Mouse (Mus musculus): ENCODE results near the gene Tubgcp6. TPM values are rescaled to one million over a fixed set of nuclear protein-coding genes. Genes with fewer than 3 reads are reported as not detected.

Gene Tubgcp6
- polyA plus RNA-seq, 1 experiment from 2014 or later: 28.6 TPM

DNA sequence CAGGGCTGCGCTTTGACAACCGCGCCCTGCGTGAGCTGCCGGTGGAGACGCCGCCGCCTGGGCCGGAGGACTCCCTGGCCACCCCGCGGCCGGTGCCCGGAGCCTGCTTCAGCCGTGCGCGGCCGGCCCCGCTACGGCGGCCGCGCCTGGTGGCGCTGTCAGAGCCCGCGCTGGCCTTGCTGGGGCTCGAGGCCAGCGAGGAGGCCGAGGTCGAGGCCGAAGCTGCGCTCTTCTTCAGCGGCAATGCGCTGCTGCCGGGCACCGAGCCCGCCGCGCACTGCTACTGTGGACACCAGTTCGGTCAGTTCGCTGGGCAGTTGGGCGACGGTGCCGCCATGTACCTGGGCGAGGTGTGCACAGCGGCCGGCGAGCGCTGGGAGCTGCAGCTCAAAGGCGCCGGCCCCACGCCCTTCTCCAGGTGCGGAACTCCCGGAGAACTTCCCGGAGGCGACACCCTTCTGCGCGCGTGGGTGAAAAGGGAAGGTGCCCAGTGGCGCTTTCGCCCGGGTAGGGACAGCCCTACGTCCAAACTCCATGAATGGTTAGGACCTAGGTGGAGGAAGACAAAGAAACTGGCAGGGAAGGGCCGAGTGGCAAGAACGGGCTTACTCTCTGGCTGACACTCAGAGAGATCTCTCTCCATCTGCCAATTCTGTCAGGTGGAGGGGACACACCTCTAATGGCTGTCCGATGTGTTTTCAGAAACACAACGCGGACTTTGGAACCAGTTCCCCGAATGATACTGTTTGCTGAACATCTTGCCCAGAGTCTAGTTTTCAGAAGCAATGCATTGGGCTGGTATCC lies 33.5 kb downstream of the Tubgcp6 start:
- H3K36me3 ChIP-seq: peaks cover 54% of the 10 kb centered on the region
- H3K27ac ChIP-seq: peak overlapping the region; percentile 89
- no peaks in the 10 kb centered on the region for H3K9me3 ChIP-seq (replicated peaks)
- WGBS: 4% methylated on average over 68 of the region's 68 CpGs
- H3K4me1 ChIP-seq: peaks cover 26% of the 10 kb centered on the region
- peak overlapping the region; percentile 92 for H3K4me3 ChIP-seq
- no peak for DNase-seq (ENCODE audit: low spot score)
- H3K27me3 ChIP-seq (ENCODE audit: low read depth, poor library complexity, severe bottlenecking): no peaks in the 10 kb centered on the region

- WGBS: 3% methylated on average over 38 of the region's 38 CpGs
- peak; percentile 92 for DNase-seq (ENCODE audit: low spot score)
- Histone ChIP-seq H3K9me3 (replicated peaks) (no peaks in the 10 kb centered on the region), H3K27me3 (ENCODE audit: low read depth, poor library complexity, severe bottlenecking) (no peaks in the 10 kb centered on the region), H3K27ac (peak within 1 kb of the TSS; percentile 89), H3K36me3 (peaks cover 54% of the 10 kb centered on the region), H3K4me1 (peaks cover 26% of the 10 kb centered on the region), H3K4me3 (peak within 1 kb of the TSS; percentile 92)
Observed at GRCm38 (mm10) chr15:89088607-89089247, 34.2 kb downstream of the Tubgcp6 start, which contains the start of gene Selenoo. Selenoo (plus strand) TSS chr15:89089084.

GRCm38 (mm10) chr15:89084826-89085225 lies 38.1 kb downstream of the Tubgcp6 start:
- peaks cover 16% of the 10 kb centered on the region for H3K4me1 ChIP-seq
- H3K27me3 ChIP-seq (ENCODE audit: low read depth, poor library complexity, severe bottlenecking): no peaks in the 10 kb centered on the region
- H3K9me3 ChIP-seq (replicated peaks): no peaks in the 10 kb centered on the region
- H3K36me3 ChIP-seq: peaks cover 74% of the 10 kb centered on the region
- no peak for DNase-seq (ENCODE audit: low spot score)
- no peak overlapping the region for H3K4me3 ChIP-seq
- WGBS: 90% methylated on average over 2 of the region's 2 CpGs
- no peak overlapping the region for H3K27ac ChIP-seq

DNA sequence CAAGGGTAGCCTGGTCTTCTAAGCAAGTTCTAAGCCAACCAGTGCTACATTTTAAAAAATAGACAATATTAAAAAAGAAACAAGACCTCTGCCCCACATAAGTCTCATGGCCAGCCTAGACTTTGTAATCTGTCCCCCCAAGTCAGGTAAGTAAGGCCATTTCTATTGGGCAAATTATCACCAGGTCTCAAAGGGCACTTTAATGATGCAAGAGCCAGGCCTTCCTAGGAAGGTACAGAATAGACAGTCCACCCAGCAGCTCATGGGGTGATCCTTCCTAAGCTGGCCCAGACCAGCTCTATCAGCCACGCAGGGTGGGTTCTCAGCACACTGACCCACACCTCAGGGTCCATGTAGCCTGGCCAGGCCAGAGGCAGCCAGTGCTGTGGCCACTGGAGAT lies 39.0 kb downstream of the Tubgcp6 start:
- Histone ChIP-seq H3K4me1 (peaks cover 11% of the 10 kb centered on the region), H3K36me3 (peaks cover 82% of the 10 kb centered on the region), H3K4me3 (no peak overlapping the region), H3K9me3 (replicated peaks) (no peaks in the 10 kb centered on the region), H3K27me3 (ENCODE audit: low read depth, poor library complexity, severe bottlenecking) (no peaks in the 10 kb centered on the region), H3K27ac (no peak overlapping the region)
- WGBS: 90% methylated on average over 1 of the region's 1 CpGs
- DNase-seq (ENCODE audit: low spot score): no peak

DNA sequence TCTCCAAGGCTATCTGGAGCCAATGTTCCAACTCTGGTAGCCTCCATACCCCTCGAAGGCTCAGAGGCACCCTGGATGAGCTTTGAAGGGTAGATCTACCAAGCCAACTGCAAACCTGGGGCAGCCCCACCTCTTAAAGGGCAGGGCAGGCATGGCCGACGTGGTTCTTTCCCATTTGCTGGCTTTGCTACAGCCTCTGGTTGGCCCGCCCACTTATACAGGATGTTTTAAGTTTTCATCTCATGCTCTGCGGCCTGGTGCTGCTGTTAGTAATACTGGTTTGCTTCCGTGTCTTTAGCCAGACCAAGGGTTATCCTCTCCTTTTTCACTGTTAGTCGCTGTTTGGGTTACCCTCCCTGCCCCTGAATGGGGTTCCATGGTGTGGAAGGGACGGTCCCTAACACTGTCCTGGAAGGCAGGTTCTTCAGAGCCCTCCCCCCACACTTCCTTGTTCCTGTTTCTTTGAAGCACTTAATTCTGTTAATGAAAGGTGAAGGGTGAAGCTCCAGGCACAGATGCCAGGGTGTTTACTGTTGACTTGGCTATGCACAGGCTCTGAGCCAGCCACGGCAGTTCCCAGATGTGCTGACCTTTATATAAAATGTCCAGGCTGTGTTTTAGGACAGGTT lies 44.6 kb downstream of the Tubgcp6 start:
- DNase-seq (ENCODE audit: low spot score): peak; percentile 46
- Histone ChIP-seq H3K9me3 (replicated peaks) (no peaks in the 10 kb centered on the region), H3K27ac (peak overlapping the region; percentile 63), H3K27me3 (ENCODE audit: low read depth, poor library complexity, severe bottlenecking) (no peaks in the 10 kb centered on the region), H3K36me3 (peaks cover 44% of the 10 kb centered on the region), H3K4me3 (peak overlapping the region; percentile 16; the same call in 1 of the 2 replicates), H3K4me1 (peaks cover 54% of the 10 kb centered on the region)
- 52% methylated on average over 9 of the region's 9 CpGs for WGBS

- H3K4me3 ChIP-seq: peak overlapping the region; percentile 89
- H3K27ac ChIP-seq: peak overlapping the region; percentile 95
- no peak for DNase-seq (ENCODE audit: low spot score)
- H3K9me3 ChIP-seq (replicated peaks): no peaks in the 10 kb centered on the region
- WGBS: under 1% methylated on average over 36 of the region's 39 CpGs
- peaks cover 23% of the 10 kb centered on the region for H3K36me3 ChIP-seq
- peaks cover 58% of the 10 kb centered on the region for H3K4me1 ChIP-seq
- no peaks in the 10 kb centered on the region for H3K27me3 ChIP-seq (ENCODE audit: low read depth, poor library complexity, severe bottlenecking)
Observed at GRCm38 (mm10) chr15:89076156-89076731, 46.7 kb downstream of the Tubgcp6 start.

DNA sequence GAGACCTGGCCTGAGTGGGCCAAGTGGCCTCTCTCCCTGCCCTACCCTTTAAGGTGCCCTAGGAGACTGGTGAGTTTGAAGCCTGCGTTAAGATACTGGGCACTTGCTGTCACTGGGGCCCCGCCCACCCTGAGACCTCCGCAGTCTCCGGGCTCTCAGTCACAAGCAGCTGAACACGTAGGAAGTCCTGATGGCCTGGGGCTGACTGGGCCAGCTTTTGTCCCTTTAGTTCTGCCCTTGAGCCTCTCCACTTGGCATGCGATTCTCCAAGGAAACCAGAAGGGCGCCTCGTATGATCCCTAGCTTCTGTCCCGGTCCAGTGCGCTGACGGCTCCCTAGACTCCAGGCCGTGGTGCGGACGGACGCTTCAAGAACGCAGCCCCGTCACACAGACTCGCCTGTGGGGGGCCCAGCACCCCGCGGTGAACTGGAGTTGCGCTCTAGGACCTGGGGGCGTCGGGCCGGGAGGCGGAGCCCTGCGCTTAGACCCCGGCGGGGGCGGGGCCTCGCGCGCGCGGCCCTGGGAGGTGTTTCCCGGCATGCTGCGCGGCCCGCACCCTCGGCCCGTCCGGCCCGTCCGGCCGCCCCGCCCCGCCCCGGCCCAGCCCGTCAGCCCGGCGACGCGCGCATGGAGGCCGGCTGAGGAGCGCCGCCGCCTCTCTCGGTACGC lies 47.3 kb downstream of the Tubgcp6 start:
- H3K27me3 ChIP-seq (ENCODE audit: low read depth, poor library complexity, severe bottlenecking): peaks cover 3% of the 10 kb centered on the region; the same call in 1 of the 2 replicates
- under 1% methylated on average over 59 of the region's 59 CpGs for WGBS
- peaks cover 58% of the 10 kb centered on the region for H3K4me1 ChIP-seq
- peak overlapping the region; percentile 89 for H3K4me3 ChIP-seq
- H3K36me3 ChIP-seq: peaks cover 17% of the 10 kb centered on the region; the same call in 1 of the 2 replicates
- peak; percentile 93 for DNase-seq (ENCODE audit: low spot score)
- H3K27ac ChIP-seq: peak overlapping the region; percentile 95
- no peaks in the 10 kb centered on the region for H3K9me3 ChIP-seq (replicated peaks)

DNA sequence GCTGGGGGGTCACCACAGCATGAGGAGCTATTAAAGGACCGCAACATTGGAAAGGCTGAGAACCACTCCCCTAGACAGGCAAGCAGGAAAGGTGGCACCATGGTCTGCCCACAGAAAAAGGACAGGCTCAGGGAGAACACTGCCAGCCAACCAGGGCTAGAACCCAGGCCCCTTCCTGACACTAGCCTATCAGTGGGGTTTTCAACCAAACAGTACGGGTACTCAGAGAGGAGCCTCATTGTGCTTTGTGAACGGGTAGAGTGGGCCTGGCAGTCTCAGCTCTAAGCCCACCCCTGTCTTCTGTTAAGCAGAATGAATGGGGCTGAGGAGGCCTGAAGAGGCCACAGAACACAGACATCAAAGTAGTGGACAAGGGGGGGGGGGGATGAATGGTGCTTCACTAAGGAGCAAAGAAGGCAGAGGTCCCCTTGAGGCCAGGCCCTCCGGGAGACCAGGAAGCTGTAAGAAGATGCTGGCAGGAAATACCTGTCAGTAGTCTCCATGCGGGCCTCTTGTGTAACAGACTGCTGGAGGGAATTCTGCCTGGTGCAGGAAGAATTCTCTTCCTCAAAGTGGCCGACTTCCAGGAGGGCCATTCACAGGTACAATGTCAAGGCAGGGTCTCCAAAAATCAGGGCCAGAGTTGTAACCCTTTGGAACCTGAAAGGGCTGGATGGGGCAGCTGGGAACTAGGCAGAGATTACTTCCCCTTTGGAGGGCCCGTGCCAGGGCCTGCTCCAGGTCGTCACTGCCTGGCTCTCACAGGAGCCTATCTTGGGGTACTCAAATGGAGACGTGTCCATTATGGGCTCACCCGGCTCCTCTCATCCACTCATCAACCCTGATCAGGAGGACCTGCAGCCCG lies 48.1 kb downstream of the Tubgcp6 start, which contains the start of gene Trabd:
Gene Trabd (plus strand): TSS at position 512 of the 865 bp plus-strand sequence.
- peaks cover 11% of the 10 kb centered on the region; the same call in 1 of the 2 replicates for H3K36me3 ChIP-seq
- peak within 1 kb of the TSS; percentile 89 for H3K4me3 ChIP-seq
- 25% methylated on average over 11 of the region's 11 CpGs for WGBS
- H3K9me3 ChIP-seq (replicated peaks): no peaks in the 10 kb centered on the region
- H3K27ac ChIP-seq: peak within 1 kb of the TSS; percentile 95
- no peak for DNase-seq (ENCODE audit: low spot score)
- peaks cover 11% of the 10 kb centered on the region for H3K27me3 ChIP-seq (ENCODE audit: low read depth, poor library complexity, severe bottlenecking)
- peaks cover 58% of the 10 kb centered on the region for H3K4me1 ChIP-seq

DNA sequence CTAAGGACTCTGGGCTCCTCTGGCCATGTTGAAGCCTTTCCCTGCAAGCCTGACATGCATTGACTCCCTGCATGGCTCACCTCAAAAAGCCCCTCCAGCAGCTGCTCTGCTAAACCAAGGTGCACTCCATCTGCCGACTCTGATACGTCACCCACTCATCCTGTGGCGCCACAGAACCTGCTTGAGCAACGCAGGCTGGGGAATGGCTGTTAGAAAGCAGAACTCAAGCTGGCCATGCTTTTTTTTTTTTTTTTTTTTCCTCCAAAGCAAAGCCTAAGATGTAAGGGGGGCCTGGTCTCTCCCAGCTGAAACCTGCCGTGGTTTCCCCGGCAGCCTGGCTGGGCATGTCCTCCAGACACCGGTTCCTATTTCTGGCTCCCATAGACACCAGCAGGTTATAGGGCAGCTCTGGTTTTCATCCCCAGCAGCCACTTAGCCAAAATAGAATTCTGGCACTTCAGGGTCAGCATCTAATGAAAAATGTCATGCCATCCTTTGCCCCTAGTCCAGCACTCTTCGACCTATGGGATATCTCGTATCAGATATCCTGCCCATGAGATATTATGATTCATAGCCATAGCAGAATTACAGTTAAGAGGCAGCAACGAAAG lies 48.8 kb downstream of the Tubgcp6 start:
- peaks cover 58% of the 10 kb centered on the region for H3K4me1 ChIP-seq
- H3K36me3 ChIP-seq: peaks cover 4% of the 10 kb centered on the region; the same call in 1 of the 2 replicates
- 62% methylated on average over 10 of the region's 10 CpGs for WGBS
- peaks cover 18% of the 10 kb centered on the region for H3K27me3 ChIP-seq (ENCODE audit: low read depth, poor library complexity, severe bottlenecking)
- no peak for DNase-seq (ENCODE audit: low spot score)
- H3K9me3 ChIP-seq (replicated peaks): no peaks in the 10 kb centered on the region
- H3K27ac ChIP-seq: peak overlapping the region; percentile 95; the same call in 1 of the 2 replicates
- peak overlapping the region; percentile 89 for H3K4me3 ChIP-seq

- no peak overlapping the region for H3K27ac ChIP-seq
- no peak overlapping the region for H3K4me3 ChIP-seq
- peaks cover 44% of the 10 kb centered on the region for H3K4me1 ChIP-seq
- no peaks in the 10 kb centered on the region for H3K36me3 ChIP-seq
- H3K27me3 ChIP-seq (ENCODE audit: low read depth, poor library complexity, severe bottlenecking): peaks cover 53% of the 10 kb centered on the region
- no peaks in the 10 kb centered on the region for H3K9me3 ChIP-seq (replicated peaks)
- DNase-seq (ENCODE audit: low spot score): no peak
- 77% methylated on average over 24 of the region's 24 CpGs for WGBS
Observed at GRCm38 (mm10) chr15:89070606-89071005, 52.3 kb downstream of the Tubgcp6 start.

GRCm38 (mm10) chr15:89069336-89069840 lies 53.5 kb downstream of the Tubgcp6 start:
- H3K9me3 ChIP-seq (replicated peaks): no peaks in the 10 kb centered on the region
- H3K27ac ChIP-seq: 0 out of 2 replicates have a peak overlapping the region, but pooled peaks have one; percentile 19
- peaks cover 65% of the 10 kb centered on the region for H3K27me3 ChIP-seq (ENCODE audit: low read depth, poor library complexity, severe bottlenecking)
- peaks cover 32% of the 10 kb centered on the region for H3K4me1 ChIP-seq
- 83% methylated on average over 19 of the region's 19 CpGs for WGBS
- DNase-seq (ENCODE audit: low spot score): no peak
- H3K36me3 ChIP-seq: no peaks in the 10 kb centered on the region
- H3K4me3 ChIP-seq: no peak overlapping the region

Measured in limb, embryonic 10.5 days (tissue).